8 mouse cellular contexts compared by ENCODE assay signal in the genomic region with DNA sequence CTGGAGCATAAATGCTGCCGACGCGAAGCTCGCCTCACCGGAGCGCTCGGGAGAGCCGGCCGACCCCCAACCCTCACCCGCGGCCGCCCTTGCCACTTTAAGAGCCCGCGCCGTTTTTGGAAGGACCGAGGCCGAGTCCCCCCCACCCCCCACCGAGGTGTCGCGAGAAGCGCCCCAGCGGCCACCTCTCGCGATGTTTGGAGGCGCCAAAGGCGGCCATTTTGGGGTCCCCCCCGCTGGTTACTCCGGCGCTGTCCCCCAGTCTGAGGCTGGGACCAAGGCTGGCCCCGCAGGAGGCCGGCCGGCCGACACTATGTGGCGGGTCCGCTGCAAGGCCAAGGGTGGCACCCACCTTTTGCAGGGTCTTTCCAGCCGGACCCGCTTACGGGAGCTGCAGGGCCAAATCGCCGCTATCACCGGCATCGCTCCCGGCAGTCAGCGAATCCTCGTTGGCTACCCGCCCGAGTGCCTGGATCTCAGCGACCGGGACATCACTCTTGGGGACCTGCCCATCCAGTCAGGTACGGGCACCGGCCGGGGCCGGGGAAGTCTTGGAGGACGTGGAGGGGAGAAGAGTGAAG. TPM values are rescaled to one million over a fixed set of nuclear protein-coding genes. Genes with fewer than 3 reads are reported as not detected.
A peak's percentile ranks its signal among the peaks of the same experiment; 100 is the strongest.
DNase-seq lines count a peak whose midpoint lies in the region; ATAC-seq and TF ChIP-seq lines count a peak whose summit lies in the region.

A gene (plus strand): TSS at position 37 of the 581 bp plus-strand sequence.

- no peak for TF ChIP-seq CTCF in liver, postnatal 0 days (IDR thresholded peaks at IDR 0.05; ENCODE audit: low read depth)

- H3K9ac ChIP-seq in ES-E14 (ENCODE audit: insufficient read depth, low read depth, low read length, poor library complexity, severe bottlenecking), result peak within 1 kb of the TSS; percentile 91
- H3K9ac ChIP-seq in forebrain, embryonic 14.5 days (ENCODE audit: low read length), result peak within 1 kb of the TSS; percentile 98
- H3K9ac ChIP-seq in liver, postnatal 0 days (replicated peaks), result peak within 1 kb of the TSS; percentile 99
- H3K9ac ChIP-seq in neural tube, embryonic 13.5 days, result peak within 1 kb of the TSS; percentile 88

- in situ Hi-C loops in ES-E14 (cut with MboI; ENCODE audit: low sequenced_read_pairs in 2 of 2, unreplicated experiment in 2 of 2), result no loop called here

- H3K9me3 ChIP-seq in ES-E14 (ENCODE audit: control insufficient read depth, insufficient read depth, low read depth, low read length), result no peaks in the 10 kb centered on the region
- H3K9me3 ChIP-seq in forebrain, embryonic 14.5 days (replicated peaks; ENCODE audit: control insufficient read depth, low read length), result no peaks in the 10 kb centered on the region
- no peaks in the 10 kb centered on the region for H3K9me3 ChIP-seq in liver, postnatal 0 days (ENCODE audit: low read length)
- no peaks in the 10 kb centered on the region for H3K9me3 ChIP-seq in neural tube, embryonic 13.5 days

- peak; percentile 92 for TF ChIP-seq EP300 in liver, postnatal 0 days (IDR thresholded peaks at IDR 0.05; ENCODE audit: low read depth)

- intact Hi-C loops in heart, postnatal 14 days (cut with DNase I), result loop anchor here (2.0 kb wide), 1 partner anchor 67 kb away; no protein-coding TSS in a partner anchor

- ATAC-seq in forebrain, embryonic 14.5 days, result peak; percentile 76
- peak; percentile 76 for ATAC-seq in liver, postnatal 0 days
- ATAC-seq in neural tube, embryonic 13.5 days (ENCODE audit: low read depth), result peak; percentile 59

- H3K4me3 ChIP-seq in ES-E14 (ENCODE audit: insufficient read depth in 1 of 2, low read depth in 1 of 2, low read length in 2 of 2, poor library complexity in 1 of 2, severe bottlenecking in 1 of 2), result peak within 1 kb of the TSS; percentile 82 to 90
- peak within 1 kb of the TSS; percentile 89 for H3K4me3 ChIP-seq in forebrain, embryonic 14.5 days (ENCODE audit: low read depth, low read length)
- H3K4me3 ChIP-seq in liver, postnatal 0 days (ENCODE audit: low read depth, low read length), result peak within 1 kb of the TSS; percentile 100
- H3K4me3 ChIP-seq in neural tube, embryonic 13.5 days, result peak within 1 kb of the TSS; percentile 71

- H3K27ac ChIP-seq in ES-E14 (ENCODE audit: insufficient read depth, low read depth, low read length, poor library complexity, severe bottlenecking), result no peak within 1 kb of the TSS
- peak within 1 kb of the TSS; percentile 86 for H3K27ac ChIP-seq in forebrain, embryonic 14.5 days (ENCODE audit: low read depth, low read length)
- peak within 1 kb of the TSS; percentile 83 for H3K27ac ChIP-seq in liver, postnatal 0 days (ENCODE audit: low read depth)
- H3K27ac ChIP-seq in neural tube, embryonic 13.5 days (replicated peaks), result peak within 1 kb of the TSS; percentile 92

- H3K36me3 ChIP-seq in ES-E14 (ENCODE audit: control insufficient read depth, insufficient read depth, low read length, poor library complexity, severe bottlenecking), result no peaks in the 10 kb centered on the region; the same call in 1 of the 2 replicates
- H3K36me3 ChIP-seq in forebrain, embryonic 14.5 days (ENCODE audit: control insufficient read depth, insufficient read depth, low read length), result peaks cover 11% of the 10 kb centered on the region; the same call in 1 of the 2 replicates
- H3K36me3 ChIP-seq in liver, postnatal 0 days (replicated peaks; ENCODE audit: insufficient read depth, low read length), result peaks cover 14% of the 10 kb centered on the region
- peaks cover 15% of the 10 kb centered on the region for H3K36me3 ChIP-seq in neural tube, embryonic 13.5 days

- peak within 1 kb of the TSS; percentile 99 for H3K4me2 ChIP-seq in forebrain, embryonic 14.5 days (ENCODE audit: low read length)
- peak within 1 kb of the TSS; percentile 92 for H3K4me2 ChIP-seq in liver, postnatal 0 days (ENCODE audit: low read depth, low read length)
- H3K4me2 ChIP-seq in neural tube, embryonic 13.5 days, result peak within 1 kb of the TSS; percentile 99

- no peaks in the 10 kb centered on the region for H3K27me3 ChIP-seq in forebrain, embryonic 14.5 days (replicated peaks; ENCODE audit: control insufficient read depth, insufficient read depth, low read length)
- H3K27me3 ChIP-seq in liver, postnatal 0 days (ENCODE audit: insufficient read depth, low read length), result no peaks in the 10 kb centered on the region
- H3K27me3 ChIP-seq in neural tube, embryonic 13.5 days, result no peaks in the 10 kb centered on the region

- WGBS in forebrain, embryonic 14.5 days, result under 1% methylated on average over 54 of the region's 54 CpGs
- 2% methylated on average over 54 of the region's 54 CpGs for WGBS in liver, postnatal 0 days (ENCODE audit: insufficient replicate concordance)
- under 1% methylated on average over 54 of the region's 54 CpGs for WGBS in neural tube, embryonic 13.5 days

- DNase-seq in ES-E14 (ENCODE audit: low read depth, low spot score), result peak; percentile 71
- DNase-seq in cerebellum, adult 11 months, result peak; percentile 90
- peak; percentile 94 for DNase-seq in forebrain, embryonic 14.5 days (ENCODE audit: low spot score)
- peak; percentile 94 to 95 for DNase-seq in heart, postnatal 14 days
- peak; percentile 88 for DNase-seq in layer of hippocampus, adult 11-12 months (ENCODE audit: low spot score)
- DNase-seq in liver, postnatal 0 days, result peak; percentile 95
- DNase-seq in telencephalon, adult 2 months (ENCODE audit: low read depth, low spot score), result peak; percentile 78

- peaks cover 0 to 2% of the 10 kb centered on the region in 2 experiments; a peak in 1 of 4 replicates for H3K4me1 ChIP-seq in ES-E14 (ENCODE audit: control insufficient read depth in 2 of 2, insufficient read depth in 2 of 2, low read length in 2 of 2, poor library complexity in 1 of 2)
- H3K4me1 ChIP-seq in forebrain, embryonic 14.5 days (ENCODE audit: control insufficient read depth, insufficient read depth, low read length), result peaks cover 9% of the 10 kb centered on the region
- H3K4me1 ChIP-seq in liver, postnatal 0 days (ENCODE audit: insufficient read depth), result peaks cover 19% of the 10 kb centered on the region
- peaks cover 42% of the 10 kb centered on the region for H3K4me1 ChIP-seq in neural tube, embryonic 13.5 days (replicated peaks)

TF ChIP-seq in ES-E14, 5 proteins besides CTCF, POLR2A, EP300 and RAD21:
- TF ChIP-seq CHD2 (IDR thresholded peaks at IDR 0.05; ENCODE audit: low read depth, low read length), result peak; percentile 98
- TF ChIP-seq HCFC1 (IDR thresholded peaks at IDR 0.05; ENCODE audit: borderline replicate concordance, insufficient read depth, low read length), result no peak

RNA-seq across cellular contexts. Expression of the gene that starts here (rescaled TPM):
- 3.6 and 4.5 TPM in 2 replicates for total RNA-seq in ES-E14 (2012; rRNA removed)
- polyA plus RNA-seq in forebrain, embryonic 14.5 days (2014; fragmentation: Nextera tagmentation; extraction: Ambion mirVana), result 8.9 and 10.0 TPM in 2 replicates
- 1 to 10 TPM; 6.3 to 6.6 TPM for total RNA-seq in heart, postnatal 14 days (2021)
- polyA plus RNA-seq in liver, postnatal 0 days (2015; fragmentation: Nextera tagmentation; extraction: Ambion mirVana), result 17.3 and 20.3 TPM in 2 replicates
- polyA plus RNA-seq in neural tube, embryonic 13.5 days (2015; fragmentation: Nextera tagmentation; extraction: Ambion mirVana), result 18.1 and 19.0 TPM in 2 replicates
